Mouse (Mus musculus): ENCODE results near the gene Dhx58.

DNA sequence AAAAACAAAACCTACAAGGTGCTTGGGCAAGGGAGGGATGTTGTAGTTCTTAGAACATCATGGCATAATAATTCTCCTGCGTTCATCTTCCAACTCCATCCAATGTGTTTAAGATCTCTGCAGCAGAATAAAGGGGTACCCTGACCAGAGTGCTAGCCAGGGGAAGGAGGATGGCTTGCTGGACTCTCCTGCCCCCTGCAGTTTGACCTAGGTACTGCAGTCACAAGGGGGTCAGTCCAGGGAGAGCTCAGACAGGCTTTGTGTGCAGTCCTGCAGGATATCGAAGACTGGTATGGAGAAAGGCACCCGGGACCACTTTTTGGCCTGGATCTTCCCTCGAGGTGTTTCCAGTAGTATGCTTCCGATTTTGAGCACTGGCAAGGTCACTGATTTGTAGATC is 9.1 kb downstream of the Dhx58 start:
- TF ChIP-seq POLR2A (IDR thresholded peaks at IDR 0.05; ENCODE audit: insufficient read length, low read depth) (no peak), USF1 (IDR thresholded peaks at IDR 0.05; ENCODE audit: low read depth) (no peak), MAX (IDR thresholded peaks at IDR 0.05; ENCODE audit: low read depth) (no peak), TCF12 (IDR thresholded peaks at IDR 0.05; ENCODE audit: insufficient read depth, poor library complexity, severe bottlenecking) (no peak), CEBPB (IDR thresholded peaks at IDR 0.05; ENCODE audit: insufficient read depth, poor library complexity, severe bottlenecking) (no peak), SRF (IDR thresholded peaks at IDR 0.05; ENCODE audit: control insufficient read depth, insufficient read length, low read depth) (no peak)
